Mouse (Mus musculus) E14TG2a.4 (cell line): Measurements from ENCODE around the gene Runx1.

Experiments
- H3K27me3 ChIP-seq: 2 replicates; pipeline ENCODE4 v1.6.1; 2014; ENCODE audit warnings: low read length, control low read depth; ENCODE audit not compliant: insufficient read depth
- H3K36me3 ChIP-seq: 2 replicates; pipeline ENCODE4 v1.6.1; 2014; ENCODE audit warnings: low read length, control low read depth; ENCODE audit not compliant: insufficient read depth
- H3K4me1 ChIP-seq: replicated peaks from 2 replicates; pipeline ENCODE4 v1.6.1; 2014; ENCODE audit warnings: low read depth, low read length, control low read depth
- H3K4me3 ChIP-seq: replicated peaks from 2 replicates; pipeline ENCODE4 v1.5.1; 2014; ENCODE audit warnings: mild to moderate bottlenecking, low read length
- H3K9me3 ChIP-seq: 2 replicates; pipeline ENCODE4 v1.6.1; 2014; ENCODE audit warnings: low read length, control low read depth
- CTCF ChIP-seq: conservative IDR thresholded peaks from 2 replicates; pipeline ENCODE4 v1.5.1; 2014; ENCODE audit warnings: low read length
- NANOG ChIP-seq: IDR thresholded peaks from 2 replicates; pipeline ENCODE4 v1.6.1; 2014; ENCODE audit warnings: borderline replicate concordance, low read length, mixed read lengths
- POU5F1 ChIP-seq: IDR thresholded peaks from 2 replicates; pipeline ENCODE4 v1.6.1; 2014; ENCODE audit warnings: low read length, borderline replicate concordance

Runx1 gene

GRCm38 (mm10) chr16:92794197-92794596, 31.8 kb downstream of the Runx1 start:
- Histone ChIP-seq H3K36me3 (no peaks in the 10 kb centered on the region), H3K9me3 (no peaks in the 10 kb centered on the region; the same call in 1 of the 2 replicates), H3K27me3 (no peaks in the 10 kb centered on the region), H3K4me1 (no peaks in the 10 kb centered on the region), H3K4me3 (no peak overlapping the region)
- TF ChIP-seq CTCF: no peak
- no peak for TF ChIP-seq NANOG
- no peak for TF ChIP-seq POU5F1

GRCm38 (mm10) chr16:92793741-92794140, 32.2 kb downstream of the Runx1 start:
- Histone ChIP-seq H3K4me3 (no peak overlapping the region), H3K9me3 (no peaks in the 10 kb centered on the region; the same call in 1 of the 2 replicates), H3K36me3 (no peaks in the 10 kb centered on the region), H3K4me1 (no peaks in the 10 kb centered on the region), H3K27me3 (no peaks in the 10 kb centered on the region)
- TF ChIP-seq POU5F1: no peak
- TF ChIP-seq CTCF: no peak
- no peak for TF ChIP-seq NANOG

DNA sequence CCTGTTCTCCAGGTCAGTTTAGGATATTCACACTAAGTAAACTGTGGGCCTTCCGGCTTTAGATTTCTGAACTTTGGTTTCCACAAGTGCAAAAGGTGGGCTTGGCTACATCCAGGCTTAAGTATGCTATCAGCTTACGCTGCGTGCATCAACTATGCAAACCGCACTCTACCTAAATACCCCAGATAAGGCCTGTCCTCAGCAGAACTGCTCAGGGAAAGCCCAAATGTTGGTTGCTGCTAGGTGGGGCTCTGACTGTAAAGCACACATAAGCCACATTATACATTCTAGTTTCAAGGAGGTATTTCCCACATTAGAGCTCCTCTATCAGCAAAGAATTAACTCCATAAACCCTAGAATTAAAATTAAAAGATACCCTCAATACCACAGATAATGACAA, 33.0 kb downstream of the Runx1 start:
- Histone ChIP-seq H3K9me3 (no peaks in the 10 kb centered on the region; the same call in 1 of the 2 replicates), H3K4me1 (no peaks in the 10 kb centered on the region), H3K4me3 (no peak overlapping the region), H3K36me3 (no peaks in the 10 kb centered on the region), H3K27me3 (no peaks in the 10 kb centered on the region)
- TF ChIP-seq NANOG (no peak), POU5F1 (no peak), CTCF (no peak)

DNA sequence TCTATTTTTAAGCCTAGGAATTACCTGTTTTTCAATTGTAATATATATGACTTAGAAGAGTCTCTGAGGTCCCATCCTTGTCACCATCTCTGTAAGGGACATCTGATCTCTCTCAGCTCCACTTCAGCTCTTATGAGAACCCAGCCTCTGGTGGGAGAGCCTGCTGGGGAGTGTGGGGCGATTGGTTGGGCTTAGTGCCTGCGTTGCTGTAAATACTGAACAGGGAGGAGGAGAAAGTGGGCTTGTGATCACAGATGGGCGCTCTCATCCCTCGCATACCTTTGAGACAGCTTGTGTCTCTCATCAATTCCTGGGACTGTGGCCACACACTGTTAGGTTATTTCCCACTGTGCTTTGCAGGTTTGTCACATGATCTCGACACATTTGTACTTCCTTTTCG, 35.3 kb downstream of the Runx1 start:
- H3K36me3 ChIP-seq: no peaks in the 10 kb centered on the region
- H3K9me3 ChIP-seq: no peaks in the 10 kb centered on the region; the same call in none of the 2 replicates
- peaks cover 3% of the 10 kb centered on the region; the same call in 1 of the 2 replicates for H3K27me3 ChIP-seq
- H3K4me3 ChIP-seq: no peak overlapping the region
- H3K4me1 ChIP-seq: no peaks in the 10 kb centered on the region
- TF ChIP-seq POU5F1 (no peak), NANOG (no peak), CTCF (no peak)

- no peak overlapping the region for H3K4me3 ChIP-seq
- no peaks in the 10 kb centered on the region for H3K36me3 ChIP-seq
- H3K4me1 ChIP-seq: no peaks in the 10 kb centered on the region
- TF ChIP-seq NANOG: no peak
- TF ChIP-seq POU5F1: no peak
- TF ChIP-seq CTCF: no peak
- H3K27me3 ChIP-seq: peaks cover 3% of the 10 kb centered on the region; the same call in 1 of the 2 replicates
- H3K9me3 ChIP-seq: no peaks in the 10 kb centered on the region; the same call in none of the 2 replicates
These were observed 36.1 kb downstream of the Runx1 start for GRCm38 (mm10) chr16:92789840-92790239.

DNA sequence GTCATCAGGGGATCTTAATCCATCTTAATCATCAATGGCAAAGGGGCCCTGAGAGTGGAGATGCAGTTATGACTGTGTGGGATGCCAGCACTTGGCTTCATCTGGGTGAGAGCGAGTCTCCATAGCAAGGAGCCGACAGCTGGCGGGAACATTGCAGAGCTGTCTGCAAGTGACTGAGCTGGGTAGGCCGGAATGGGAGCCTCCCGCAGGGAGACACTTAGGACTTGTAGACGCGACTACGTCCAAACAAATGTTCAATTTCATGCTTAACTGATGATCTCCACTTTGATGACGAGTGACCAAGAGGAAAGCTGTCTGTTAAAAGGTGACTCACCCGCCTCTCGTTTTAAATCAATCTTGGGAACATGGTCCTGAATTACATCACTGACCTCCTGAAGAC, 37.5 kb downstream of the Runx1 start:
- Histone ChIP-seq H3K4me3 (no peak overlapping the region), H3K36me3 (no peaks in the 10 kb centered on the region), H3K27me3 (peaks cover 3% of the 10 kb centered on the region; the same call in 1 of the 2 replicates), H3K4me1 (no peaks in the 10 kb centered on the region), H3K9me3 (no peaks in the 10 kb centered on the region; the same call in none of the 2 replicates)
- TF ChIP-seq POU5F1 (no peak), NANOG (no peak), CTCF (no peak)

- Histone ChIP-seq H3K4me1 (no peaks in the 10 kb centered on the region), H3K4me3 (no peak overlapping the region), H3K9me3 (no peaks in the 10 kb centered on the region; the same call in none of the 2 replicates)
These were observed 39.0 kb downstream of the Runx1 start for GRCm38 (mm10) chr16:92786883-92787321.

DNA sequence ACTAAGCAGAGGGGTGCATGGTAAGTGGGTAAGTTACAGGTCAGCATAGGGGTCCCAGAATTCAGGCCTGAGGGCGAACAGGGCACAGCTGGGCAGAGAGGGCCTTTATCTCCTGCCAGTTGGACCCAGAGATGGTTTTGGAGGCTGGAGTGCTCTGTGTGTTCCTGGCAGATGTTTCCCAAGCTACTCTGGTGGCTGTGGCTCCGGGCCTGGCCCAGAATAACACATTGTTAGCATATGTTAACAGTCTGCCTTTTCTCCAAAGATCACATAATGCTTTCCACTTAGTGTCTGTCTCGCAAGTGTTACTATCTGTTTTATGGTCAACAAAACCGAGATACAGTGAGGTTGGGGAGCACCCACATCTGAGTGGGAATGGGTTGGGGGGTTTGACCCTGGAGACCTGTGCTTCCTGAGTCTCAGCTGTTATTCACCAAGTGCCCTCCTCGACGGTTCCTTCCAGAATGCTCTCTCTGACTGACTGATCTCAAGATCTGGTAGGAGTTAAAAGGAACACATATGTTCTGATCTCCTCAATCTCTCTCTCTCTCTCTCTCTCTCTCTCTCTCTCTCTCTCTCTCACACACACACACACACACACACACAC, 39.6 kb downstream of the Runx1 start:
- Histone ChIP-seq H3K4me3 (no peak overlapping the region), H3K36me3 (no peaks in the 10 kb centered on the region), H3K9me3 (no peaks in the 10 kb centered on the region; the same call in none of the 2 replicates), H3K27me3 (peaks cover 3% of the 10 kb centered on the region; the same call in 1 of the 2 replicates), H3K4me1 (no peaks in the 10 kb centered on the region)
- TF ChIP-seq NANOG (no peak), POU5F1 (no peak), CTCF (no peak)

More at GRCm38 (mm10) chr16:92786883-92787321, 39.0 kb downstream of the Runx1 start:
- H3K36me3 ChIP-seq: no peaks in the 10 kb centered on the region
- no peak for TF ChIP-seq CTCF
- TF ChIP-seq NANOG: no peak
- TF ChIP-seq POU5F1: no peak
- H3K27me3 ChIP-seq: peaks cover 3% of the 10 kb centered on the region; the same call in 1 of the 2 replicates

DNA sequence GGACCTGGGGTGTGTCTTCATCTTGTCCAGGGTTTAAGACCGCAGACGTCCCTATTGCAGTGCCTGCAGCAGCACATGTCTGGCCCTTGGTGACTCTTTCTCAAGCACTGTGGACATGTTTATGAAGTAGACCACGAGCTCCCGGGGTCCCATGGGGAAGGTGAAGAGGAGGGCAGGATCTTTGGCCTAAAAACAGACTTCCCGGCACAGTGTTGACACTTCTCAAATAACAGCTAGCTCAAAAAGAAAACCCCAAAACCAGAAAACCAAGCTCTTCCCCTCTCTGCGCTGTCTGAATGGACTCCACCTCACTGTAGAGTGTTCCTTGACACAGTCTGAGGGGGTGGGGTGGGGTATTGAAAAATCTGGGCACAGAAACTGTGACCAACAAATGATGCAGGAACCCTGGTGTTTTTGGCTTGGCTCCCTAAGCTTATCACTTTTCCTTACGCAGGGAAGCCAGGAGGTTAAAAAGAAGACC, 42.3 kb downstream of the Runx1 start:
- H3K4me3 ChIP-seq: no peak overlapping the region
- TF ChIP-seq POU5F1 (no peak), CTCF (no peak), NANOG (no peak)
- H3K4me1 ChIP-seq: peaks cover 6% of the 10 kb centered on the region
- H3K36me3 ChIP-seq: no peaks in the 10 kb centered on the region
- no peaks in the 10 kb centered on the region; the same call in 1 of the 2 replicates for H3K9me3 ChIP-seq
- H3K27me3 ChIP-seq: peaks cover 8% of the 10 kb centered on the region; the same call in 1 of the 2 replicates
